Mouse (Mus musculus): ENCODE measurements at regions not wholly inside any gene's neighbourhood (a gene's known extent, or its start where the extent isn't known, plus 50 kb on each side); places are given as distances from the start of the nearest gene placed in this dataset.

- Histone ChIP-seq H3K4me3 (replicated peaks) (no peak overlapping the region), H3K9me3 (peaks cover 46% of the 10 kb centered on the region), H3K36me3 (replicated peaks; ENCODE audit: low read length) (no peaks in the 10 kb centered on the region), H3K27me3 (replicated peaks) (peaks cover 2% of the 10 kb centered on the region), H3K4me1 (no peaks in the 10 kb centered on the region)
- TF ChIP-seq FLI1 (IDR thresholded peaks at IDR 0.05; ENCODE audit: low read length) (no peak), GATA1 (IDR thresholded peaks at IDR 0.05; ENCODE audit: borderline replicate concordance, low read length) (no peak)
Observed at GRCm38 (mm10) chr5:100270841-100271686, 111.5 kb upstream of the Tmem150c start.

DNA sequence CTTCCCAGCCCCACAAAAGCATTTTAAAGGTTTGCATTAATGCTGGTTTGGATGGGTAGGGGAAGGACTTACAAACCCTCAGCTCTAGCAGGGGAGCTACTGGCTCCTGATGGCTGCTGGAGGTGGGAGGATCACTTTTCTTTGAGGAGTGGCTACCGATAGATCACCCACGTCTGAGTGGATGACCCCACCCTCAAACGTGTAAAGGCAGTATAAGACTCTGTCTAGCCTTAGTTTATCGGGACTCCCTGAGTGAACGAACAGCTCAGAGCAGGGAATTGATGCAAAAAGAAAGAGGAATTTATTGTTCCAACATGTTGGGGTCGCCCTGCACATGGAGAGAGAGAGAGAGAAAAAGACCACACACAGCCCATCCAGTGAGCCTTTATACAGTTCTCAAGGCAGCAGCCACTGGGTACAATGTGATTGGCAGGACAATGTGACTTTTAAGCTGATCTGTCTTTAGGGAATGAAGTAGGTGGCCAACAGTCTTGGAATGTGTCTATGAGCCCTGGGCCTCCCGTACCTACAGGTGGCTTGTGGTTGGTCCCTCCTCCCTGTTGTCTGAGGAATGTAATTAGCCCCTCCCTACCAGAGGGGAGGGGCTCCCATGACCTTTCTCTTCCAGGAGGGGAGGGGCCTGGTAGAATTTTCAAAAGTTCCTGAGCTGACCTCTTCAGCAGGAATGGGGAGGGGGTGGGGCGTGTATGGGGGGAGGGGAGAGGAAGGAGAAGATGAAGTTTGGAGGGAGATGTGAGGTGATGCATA is 108.7 kb upstream of the Tmem150c start:
- Histone ChIP-seq H3K36me3 (replicated peaks; ENCODE audit: low read length) (no peaks in the 10 kb centered on the region), H3K4me1 (no peaks in the 10 kb centered on the region), H3K9me3 (peaks cover 32% of the 10 kb centered on the region), H3K4me3 (replicated peaks) (no peak overlapping the region), H3K27me3 (replicated peaks) (peaks cover 2% of the 10 kb centered on the region)
- TF ChIP-seq GATA1 (IDR thresholded peaks at IDR 0.05; ENCODE audit: borderline replicate concordance, low read length), result no peak
- no peak for TF ChIP-seq FLI1 (IDR thresholded peaks at IDR 0.05; ENCODE audit: low read length)

DNA sequence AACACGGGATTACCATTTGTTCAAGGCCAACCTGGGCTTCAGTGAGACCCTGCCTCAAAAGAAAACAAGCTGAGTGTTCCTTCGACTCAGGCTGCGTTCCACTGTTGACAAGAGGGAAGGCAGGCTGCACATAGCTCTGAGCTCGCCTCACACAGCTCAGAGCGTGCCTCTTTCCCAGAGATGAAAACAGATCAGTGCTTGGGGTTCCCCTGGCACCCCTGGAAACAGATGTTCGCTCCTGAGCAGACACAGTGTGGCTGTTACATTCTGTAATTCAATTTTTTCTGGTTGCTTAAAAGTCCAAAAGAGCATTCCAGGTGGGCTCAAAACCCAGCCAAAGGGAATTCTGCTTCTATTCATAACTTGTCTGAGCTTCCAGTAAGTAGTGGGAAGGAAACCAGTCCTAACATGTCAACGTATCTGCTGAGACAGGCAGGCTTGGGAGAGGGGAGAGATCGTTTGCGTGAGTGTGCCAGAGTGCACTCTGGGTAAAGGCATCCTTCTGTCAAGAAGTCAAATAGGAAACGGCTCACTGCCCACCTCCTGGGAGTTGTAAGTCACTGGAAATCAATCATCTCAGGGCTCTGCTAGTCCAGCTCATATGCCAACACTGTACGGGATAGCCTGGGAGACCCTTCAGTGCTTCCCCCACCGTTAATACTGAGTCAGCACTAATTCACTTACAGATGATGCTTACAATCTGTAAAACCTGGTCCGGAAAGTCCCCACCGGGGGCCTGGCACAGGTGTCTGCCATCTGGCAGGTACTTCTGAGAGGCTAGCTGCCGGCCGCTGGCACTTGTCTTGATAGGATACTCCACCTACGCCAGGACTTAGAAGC is 107.3 kb upstream of the Tmem150c start:
- H3K27me3 ChIP-seq (replicated peaks), result no peaks in the 10 kb centered on the region
- H3K9me3 ChIP-seq, result peaks cover 27% of the 10 kb centered on the region
- no peaks in the 10 kb centered on the region for H3K36me3 ChIP-seq (replicated peaks; ENCODE audit: low read length)
- no peaks in the 10 kb centered on the region for H3K4me1 ChIP-seq
- TF ChIP-seq GATA1 (IDR thresholded peaks at IDR 0.05; ENCODE audit: borderline replicate concordance, low read length) (no peak), FLI1 (IDR thresholded peaks at IDR 0.05; ENCODE audit: low read length) (no peak)
- no peak overlapping the region for H3K4me3 ChIP-seq (replicated peaks)

DNA sequence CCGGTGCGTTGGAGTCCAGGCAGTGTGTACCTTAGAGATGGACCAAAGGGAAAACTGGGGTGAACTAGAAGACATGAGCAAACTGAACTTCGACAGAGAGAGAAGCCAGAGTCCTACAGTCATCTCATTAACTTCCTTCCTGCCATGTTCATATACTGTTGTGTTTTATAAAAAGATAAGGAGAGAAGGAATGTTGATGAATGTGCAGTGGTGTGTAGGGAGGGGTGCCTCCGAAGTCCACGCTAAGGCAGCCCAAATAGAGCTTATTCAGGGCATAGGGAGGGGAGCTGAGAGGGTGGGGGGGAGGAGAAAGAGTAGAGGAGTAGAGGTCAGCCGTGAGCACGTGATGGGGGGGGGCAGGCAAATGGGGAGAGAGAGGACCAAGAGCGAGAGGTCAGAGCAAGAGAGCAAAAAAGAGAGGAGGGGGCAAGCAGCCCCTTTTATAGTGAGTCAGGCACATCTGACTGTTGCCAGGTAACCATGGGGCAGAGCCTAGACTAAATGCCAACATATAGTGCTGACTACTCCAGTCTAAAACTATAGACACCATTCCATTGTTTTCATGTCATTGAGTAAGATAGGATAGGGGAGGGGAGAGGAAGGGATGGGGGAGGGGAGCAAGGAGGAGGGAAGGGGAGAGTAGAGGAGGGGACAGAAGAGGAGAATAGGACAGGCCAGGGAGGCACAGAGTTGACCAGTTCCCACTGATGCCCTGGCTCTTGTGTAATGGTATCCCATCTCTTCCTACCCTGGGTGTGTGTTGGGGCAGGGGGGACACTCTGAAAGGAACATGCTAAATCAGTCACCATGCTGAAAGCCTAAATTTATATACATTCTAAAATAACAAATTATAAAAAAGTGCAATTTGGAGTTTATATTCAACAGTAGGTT is 100.4 kb upstream of the Tmem150c start:
- H3K36me3 ChIP-seq (replicated peaks; ENCODE audit: low read length), result no peaks in the 10 kb centered on the region
- peaks cover 4% of the 10 kb centered on the region for H3K27me3 ChIP-seq (replicated peaks)
- H3K9me3 ChIP-seq, result peaks cover 5% of the 10 kb centered on the region; the same call in 1 of the 2 replicates
- H3K4me3 ChIP-seq (replicated peaks), result no peak overlapping the region
- no peak for TF ChIP-seq FLI1 (IDR thresholded peaks at IDR 0.05; ENCODE audit: low read length)
- no peak for TF ChIP-seq GATA1 (IDR thresholded peaks at IDR 0.05; ENCODE audit: borderline replicate concordance, low read length)
- H3K4me1 ChIP-seq, result no peaks in the 10 kb centered on the region

DNA sequence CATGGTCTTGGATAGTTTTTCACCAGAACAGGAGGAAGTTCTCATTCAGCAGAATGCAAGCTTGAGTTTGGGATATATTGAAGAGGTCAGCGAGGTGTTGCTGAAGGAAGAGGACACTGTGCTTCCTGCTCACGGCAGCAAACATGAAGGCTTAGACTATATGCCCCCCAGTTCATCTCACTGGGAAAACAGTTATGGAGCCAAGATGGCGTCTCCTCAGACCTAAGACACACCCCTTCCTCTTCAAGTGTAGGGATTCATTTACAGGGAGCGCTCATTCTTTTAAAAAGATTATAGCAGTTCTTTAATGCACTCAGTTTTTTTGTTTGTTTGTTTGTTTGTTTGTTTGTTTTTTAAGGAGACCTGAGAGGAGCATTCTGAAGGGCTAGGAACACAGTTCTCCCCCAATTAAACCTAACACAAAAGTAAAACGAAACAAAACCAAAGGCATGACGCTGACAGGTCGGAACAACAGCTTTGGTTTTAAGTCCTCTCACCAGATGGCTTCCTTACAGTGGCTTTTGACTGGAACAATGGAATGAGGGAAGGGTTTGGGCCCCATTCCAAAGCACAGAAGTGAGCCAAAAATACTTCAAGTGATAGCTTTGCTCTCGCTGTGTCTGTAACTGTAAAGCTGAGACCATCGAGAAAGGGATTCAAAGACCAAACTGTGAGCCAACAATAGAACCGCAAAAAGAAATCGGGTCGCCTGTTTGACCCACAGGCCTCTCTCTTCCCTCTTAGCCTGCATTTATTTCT is 99.5 kb upstream of the Tmem150c start:
- peaks cover 5% of the 10 kb centered on the region; the same call in 1 of the 2 replicates for H3K9me3 ChIP-seq
- H3K4me1 ChIP-seq, result no peaks in the 10 kb centered on the region
- H3K4me3 ChIP-seq (replicated peaks), result no peak overlapping the region
- peaks cover 8% of the 10 kb centered on the region for H3K27me3 ChIP-seq (replicated peaks)
- TF ChIP-seq FLI1 (IDR thresholded peaks at IDR 0.05; ENCODE audit: low read length), result no peak
- TF ChIP-seq GATA1 (IDR thresholded peaks at IDR 0.05; ENCODE audit: borderline replicate concordance, low read length), result no peak
- no peaks in the 10 kb centered on the region for H3K36me3 ChIP-seq (replicated peaks; ENCODE audit: low read length)

- Histone ChIP-seq H3K4me3 (replicated peaks) (no peak overlapping the region), H3K36me3 (replicated peaks; ENCODE audit: low read length) (no peaks in the 10 kb centered on the region), H3K9me3 (no peaks in the 10 kb centered on the region), H3K4me1 (no peaks in the 10 kb centered on the region), H3K27me3 (replicated peaks) (peaks cover 8% of the 10 kb centered on the region)
- TF ChIP-seq FLI1 (IDR thresholded peaks at IDR 0.05; ENCODE audit: low read length) (no peak), GATA1 (IDR thresholded peaks at IDR 0.05; ENCODE audit: borderline replicate concordance, low read length) (no peak)
Observed at GRCm38 (mm10) chr5:100255276-100255675, 95.7 kb upstream of the Tmem150c start.

- Histone ChIP-seq H3K9me3 (no peaks in the 10 kb centered on the region), H3K4me1 (no peaks in the 10 kb centered on the region), H3K4me3 (replicated peaks) (no peak overlapping the region), H3K27me3 (replicated peaks) (peaks cover 19% of the 10 kb centered on the region), H3K36me3 (replicated peaks; ENCODE audit: low read length) (no peaks in the 10 kb centered on the region)
- no peak for TF ChIP-seq GATA1 (IDR thresholded peaks at IDR 0.05; ENCODE audit: borderline replicate concordance, low read length)
Observed at GRCm38 (mm10) chr5:100252036-100252435, 92.4 kb upstream of the Tmem150c start.

DNA sequence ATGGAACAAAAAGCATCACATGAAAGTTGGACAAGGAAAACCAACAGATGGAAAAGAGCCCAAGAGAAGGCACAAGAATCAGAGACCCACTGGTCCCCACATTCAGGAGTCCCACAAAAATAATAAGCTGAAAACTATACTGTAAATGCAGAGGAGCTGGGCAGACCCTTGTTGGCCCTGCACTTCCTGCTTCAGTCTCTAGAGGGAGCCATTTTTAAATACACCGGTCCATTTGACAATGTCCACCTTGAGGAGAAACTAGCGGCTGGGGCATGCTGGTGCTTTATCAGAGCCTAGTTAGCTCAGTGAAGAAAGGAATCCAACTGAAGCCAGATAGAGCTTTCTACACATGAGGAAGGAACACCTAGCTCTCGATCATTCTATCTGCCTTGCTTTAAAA is 90.1 kb upstream of the Tmem150c start:
- no peaks in the 10 kb centered on the region for H3K9me3 ChIP-seq
- H3K36me3 ChIP-seq (replicated peaks; ENCODE audit: low read length), result no peaks in the 10 kb centered on the region
- TF ChIP-seq FLI1 (IDR thresholded peaks at IDR 0.05; ENCODE audit: low read length), result no peak
- no peak for TF ChIP-seq GATA1 (IDR thresholded peaks at IDR 0.05; ENCODE audit: borderline replicate concordance, low read length)
- no peak overlapping the region for H3K4me3 ChIP-seq (replicated peaks)
- peaks cover 21% of the 10 kb centered on the region for H3K27me3 ChIP-seq (replicated peaks)
- peaks cover 10% of the 10 kb centered on the region for H3K4me1 ChIP-seq

Data from megakaryocyte, embryonic 14.5 days (primary cell).